Mouse (Mus musculus) lung, postnatal 36 days (tissue): ENCODE data around the gene Gpr180.
A peak's percentile ranks its signal among the peaks of the same experiment; 100 is the strongest.
"Not testable (repeated sequence)": the region's sequence is repeated elsewhere in the genome, so short reads cannot be mapped to it uniquely, and the experiment has no call there.

Experiments
- DNase-seq: peaks from one replicate; pipeline ENCODE4 v3.0.0; 2022; ENCODE audit warnings: mixed read lengths

The Gpr180 gene

GRCm38 (mm10) chr14:118136744-118137452 lies at the start of gene Gpr180:
Gene Gpr180 (plus strand): TSS chr14:118137158.
- peak; percentile 98 for DNase-seq

DNA sequence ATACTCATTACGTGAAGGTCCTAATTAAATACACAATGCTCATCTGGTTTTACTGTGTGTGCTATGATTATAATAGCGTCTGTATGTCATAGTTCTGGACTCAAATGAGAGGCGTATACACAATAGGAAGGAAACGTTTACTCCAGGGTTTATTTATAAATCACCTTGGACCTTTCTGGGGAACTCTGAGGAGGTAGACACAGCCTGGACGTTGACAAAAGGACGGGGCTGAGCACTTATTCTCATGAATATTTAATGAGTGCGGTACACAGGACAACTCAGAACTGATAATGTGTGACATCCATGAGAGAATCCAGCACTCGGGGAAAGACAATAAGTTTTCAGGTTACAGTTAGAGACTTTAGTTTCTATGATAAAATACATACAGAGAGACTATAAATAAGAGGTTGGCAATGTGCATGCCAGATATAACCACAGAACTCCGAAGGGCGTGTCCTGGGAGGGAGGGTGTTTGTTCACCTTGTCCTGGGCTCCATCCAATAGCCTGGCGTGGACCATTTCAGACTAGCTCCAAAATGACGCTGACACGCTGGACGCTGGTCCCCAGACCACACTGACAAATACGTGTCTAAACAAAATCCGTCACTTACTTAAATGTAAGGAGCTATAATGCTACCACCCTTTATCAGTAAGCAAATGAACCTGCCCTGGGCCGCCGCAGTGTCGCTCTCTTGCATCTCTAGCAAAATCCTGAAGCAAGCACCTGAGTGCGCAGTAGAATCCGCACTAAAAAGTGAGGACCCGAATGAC lies 48.3 kb upstream of the Gpr180 start:
- peak; percentile 63 for DNase-seq

- peak; percentile 94 for DNase-seq
Measured at GRCm38 (mm10) chr14:118089215-118089805, 47.6 kb upstream of the Gpr180 start.

GRCm38 (mm10) chr14:118089806-118090392 lies 47.1 kb upstream of the Gpr180 start:
- DNase-seq = peak; percentile 27

DNA sequence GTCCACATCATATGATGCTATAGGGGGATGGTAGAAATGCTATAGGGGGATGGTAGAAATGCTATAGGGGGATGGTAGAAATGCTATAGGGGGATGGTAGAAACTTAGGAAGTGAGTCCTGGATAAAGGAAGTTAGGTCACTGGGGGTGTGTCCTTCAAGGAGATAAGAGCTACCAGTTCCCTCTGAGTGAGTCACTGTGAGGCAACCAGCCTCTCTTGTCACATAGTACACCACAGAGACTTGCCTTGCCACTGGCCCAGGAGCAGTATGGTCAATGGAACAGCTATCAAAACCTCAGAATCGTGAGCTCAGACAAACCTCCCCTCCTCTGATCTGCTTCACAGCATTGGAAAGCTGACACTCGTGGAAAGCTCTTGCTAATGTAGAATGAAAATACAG lies 38.7 kb upstream of the Gpr180 start:
- no peak for DNase-seq

- DNase-seq = peak; percentile 15
Measured at GRCm38 (mm10) chr14:118101227-118101990, 35.5 kb upstream of the Gpr180 start.

GRCm38 (mm10) chr14:118107479-118107878 lies 29.5 kb upstream of the Gpr180 start:
- not testable (repeated sequence) for DNase-seq

DNA sequence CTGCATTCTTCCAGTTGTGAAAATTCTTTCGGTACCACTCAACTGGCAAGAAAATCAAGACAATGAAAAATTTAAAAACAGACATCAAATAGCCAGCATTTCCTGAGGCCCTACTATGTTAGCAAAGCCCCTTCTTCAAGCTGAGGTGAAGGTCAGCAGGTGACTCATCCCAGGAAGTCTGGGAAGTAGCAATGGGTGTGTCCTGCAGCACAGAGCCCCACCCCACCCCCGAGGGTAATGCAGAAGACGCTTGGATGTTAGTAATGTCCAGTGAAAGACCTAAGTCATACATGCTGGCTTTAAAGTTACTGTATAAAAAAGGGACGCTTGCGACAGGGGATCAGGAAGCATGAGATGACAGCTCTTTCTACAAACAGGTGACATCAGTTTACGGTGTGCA lies 23.8 kb upstream of the Gpr180 start:
- DNase-seq = no peak

- DNase-seq = no peak
Measured at GRCm38 (mm10) chr14:118124129-118124528, 12.8 kb upstream of the Gpr180 start.

DNA sequence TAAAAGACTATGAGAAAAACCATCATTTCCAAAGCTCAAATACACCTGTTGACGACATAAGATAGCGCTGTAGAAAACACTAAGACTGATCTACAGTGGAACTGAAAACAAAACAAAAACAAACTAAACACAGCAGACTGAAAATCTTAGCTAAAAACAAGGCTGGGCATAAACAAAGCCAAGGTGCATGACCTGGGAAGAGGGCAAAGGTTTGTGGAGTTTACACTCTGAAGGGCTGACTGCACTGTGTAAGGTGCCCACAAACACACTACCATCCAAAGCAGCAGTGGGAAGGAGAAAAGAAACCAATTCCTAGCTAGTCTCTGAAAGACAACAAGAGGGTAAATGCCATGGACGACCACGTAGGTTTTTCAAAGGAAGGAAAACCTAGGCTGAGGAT lies 12.2 kb upstream of the Gpr180 start:
- no peak for DNase-seq

DNA sequence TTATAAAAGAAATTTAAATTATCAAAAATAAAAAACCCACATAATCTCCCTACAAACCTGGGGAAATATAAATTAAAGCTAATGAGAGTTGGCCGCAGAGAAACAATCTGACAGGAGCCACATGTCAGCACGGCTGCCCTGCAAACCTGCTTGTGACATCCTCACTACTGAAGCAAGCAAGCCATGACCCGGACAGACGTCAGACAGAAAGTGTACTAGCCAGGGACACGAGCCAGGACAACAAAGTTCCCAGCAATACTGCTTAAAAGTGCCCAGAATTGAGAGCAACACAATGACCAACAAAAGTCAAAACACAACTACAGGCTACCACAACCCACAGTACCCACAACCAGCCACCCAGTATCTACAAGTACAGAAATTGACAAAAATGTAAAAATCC lies 10.7 kb upstream of the Gpr180 start:
- no peak for DNase-seq

DNA sequence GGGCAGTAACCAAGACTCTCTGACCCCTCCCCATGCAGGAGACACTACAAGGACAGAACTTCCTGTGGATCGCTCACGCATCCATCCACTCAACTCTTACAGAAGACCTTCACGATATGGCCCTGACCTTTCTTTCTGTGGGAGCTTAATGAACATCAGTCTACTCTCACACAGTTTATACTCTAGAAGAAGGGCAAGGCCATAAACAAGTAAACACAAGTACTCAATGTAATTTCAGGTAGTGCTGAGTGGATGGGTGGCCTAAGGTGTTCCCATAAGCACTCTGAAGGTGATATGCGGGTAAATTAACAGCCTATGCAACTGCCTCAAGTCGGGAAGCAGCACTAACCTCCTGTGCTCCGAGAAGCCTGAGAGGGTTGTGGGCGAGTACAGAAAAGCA lies 5.5 kb upstream of the Gpr180 start:
- no peak for DNase-seq

DNA sequence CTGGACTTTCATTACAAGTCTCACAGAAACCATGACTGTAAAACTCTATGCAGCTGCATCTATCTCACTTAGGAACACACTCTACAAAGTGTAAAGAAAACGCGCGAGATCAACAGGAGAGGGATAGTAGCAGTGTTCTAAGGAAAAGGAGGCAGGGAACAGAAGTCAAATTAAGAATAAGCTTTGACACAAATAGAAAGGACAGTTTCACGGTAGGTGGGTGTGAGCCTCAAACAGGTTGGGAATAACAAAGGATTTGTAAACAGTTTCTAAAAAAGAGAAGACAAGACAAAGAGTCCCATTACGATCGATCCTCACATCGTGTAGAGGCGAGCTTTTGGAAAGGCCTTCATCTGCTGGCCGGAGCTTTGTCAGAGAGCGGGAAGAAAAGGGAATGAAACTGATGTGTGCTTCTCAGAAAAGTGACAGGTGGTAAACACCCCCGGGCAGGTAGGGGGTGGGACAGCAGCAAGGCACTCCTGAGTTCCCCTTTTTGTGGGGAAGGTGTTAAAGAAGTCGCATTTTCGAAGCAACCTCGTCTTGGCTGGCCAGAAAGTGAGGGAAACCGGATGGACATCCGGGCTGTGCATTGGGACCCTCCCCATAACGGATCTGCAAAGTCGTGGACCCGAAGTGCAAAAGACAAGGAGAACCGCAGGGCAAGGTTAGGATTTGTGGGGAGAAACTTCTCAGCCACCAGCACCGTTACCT lies 4.9 kb upstream of the Gpr180 start:
- DNase-seq = peak; percentile 8

- peak; percentile 100 for DNase-seq
Measured at GRCm38 (mm10) chr14:118132642-118132977, 4.3 kb upstream of the Gpr180 start, which contains the start of gene Tgds. Gene Tgds (minus strand): TSS chr14:118132755.

GRCm38 (mm10) chr14:118137487-118137886 lies 529 bp downstream of the Gpr180 start:
- peak; percentile 10 for DNase-seq

DNA sequence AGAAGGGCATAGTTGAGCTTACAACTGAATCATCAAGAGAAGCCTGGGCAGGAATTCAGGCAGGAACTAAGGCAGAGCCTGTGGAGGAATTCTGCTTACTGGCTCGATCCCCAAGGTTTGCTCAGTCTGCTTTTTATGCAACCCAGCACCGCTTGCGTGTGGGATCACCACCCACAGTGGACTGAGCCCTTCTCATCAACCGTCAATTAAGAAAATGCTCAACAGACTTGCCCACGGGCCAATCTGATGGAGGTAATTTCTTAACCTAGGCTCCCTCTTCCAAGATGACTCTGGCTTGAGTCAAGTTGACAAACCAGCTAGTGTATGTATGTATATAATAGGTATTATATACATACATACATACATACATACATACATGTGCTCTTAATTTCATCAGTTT lies 5.3 kb downstream of the Gpr180 start:
- DNase-seq = no peak

DNA sequence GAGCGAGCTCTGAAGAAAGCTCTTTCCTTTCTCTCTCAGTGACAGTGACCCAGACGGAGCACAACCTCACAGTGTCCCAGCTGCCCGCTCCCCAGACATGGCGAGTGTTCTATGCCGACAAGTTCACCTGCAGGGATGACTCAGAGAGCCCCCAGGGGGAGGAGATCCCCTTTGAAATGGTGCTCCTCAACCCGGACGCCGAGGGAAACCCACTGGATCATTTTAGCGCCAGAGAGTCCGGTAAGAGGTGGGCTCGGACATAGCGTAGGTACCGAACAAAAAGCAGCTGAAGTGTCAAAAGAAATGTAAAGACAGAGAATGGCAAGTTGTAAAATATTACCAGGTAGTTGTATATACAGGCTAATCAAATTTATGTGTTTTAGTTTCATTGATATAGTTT lies 11.1 kb downstream of the Gpr180 start:
- no peak for DNase-seq

- no peak for DNase-seq
Measured at GRCm38 (mm10) chr14:118148554-118148953, 11.6 kb downstream of the Gpr180 start.

DNA sequence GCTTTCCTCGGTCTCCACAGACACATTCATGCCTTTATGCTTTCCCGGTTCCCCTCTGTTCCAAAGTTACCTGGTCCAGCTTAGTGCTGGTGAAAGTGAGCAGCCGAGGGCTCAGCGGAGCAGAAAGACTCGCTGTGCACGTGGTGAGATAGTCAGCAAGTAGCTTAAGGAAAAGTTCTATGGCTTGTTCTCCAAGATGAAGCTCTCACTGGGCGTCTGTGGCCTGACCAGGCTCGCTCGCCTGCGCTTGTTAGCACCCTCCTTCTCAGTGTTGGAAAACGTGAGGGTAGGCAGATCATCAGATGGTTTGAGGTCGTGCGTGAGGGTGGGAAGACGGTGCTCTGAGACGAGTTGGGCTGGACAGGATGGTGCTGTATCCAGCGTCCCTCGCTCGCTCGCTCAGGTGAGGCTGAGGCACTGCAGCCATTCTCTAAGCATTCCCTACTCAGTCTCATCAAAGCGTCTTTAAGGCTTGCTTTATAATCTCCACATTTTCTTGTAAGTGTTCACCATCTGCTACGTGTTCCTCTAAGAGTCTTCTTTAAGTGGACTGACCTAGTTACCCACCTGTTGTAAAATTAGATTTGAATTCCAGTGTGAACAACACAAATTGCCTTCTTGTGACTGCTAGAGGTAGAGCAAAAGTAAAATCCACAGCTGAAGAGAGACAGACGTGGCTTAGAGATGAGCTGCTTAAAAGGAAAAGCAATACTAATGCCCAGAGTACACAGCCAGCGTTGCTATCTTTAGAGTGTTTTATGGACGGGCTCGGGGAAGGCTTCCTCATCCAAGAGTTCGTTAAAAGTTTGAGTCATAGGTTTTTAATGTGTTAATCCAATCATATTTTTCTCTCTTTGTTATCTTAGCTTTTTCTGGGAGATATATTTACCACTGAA lies 13.9 kb downstream of the Gpr180 start:
- DNase-seq = no peak

DNA sequence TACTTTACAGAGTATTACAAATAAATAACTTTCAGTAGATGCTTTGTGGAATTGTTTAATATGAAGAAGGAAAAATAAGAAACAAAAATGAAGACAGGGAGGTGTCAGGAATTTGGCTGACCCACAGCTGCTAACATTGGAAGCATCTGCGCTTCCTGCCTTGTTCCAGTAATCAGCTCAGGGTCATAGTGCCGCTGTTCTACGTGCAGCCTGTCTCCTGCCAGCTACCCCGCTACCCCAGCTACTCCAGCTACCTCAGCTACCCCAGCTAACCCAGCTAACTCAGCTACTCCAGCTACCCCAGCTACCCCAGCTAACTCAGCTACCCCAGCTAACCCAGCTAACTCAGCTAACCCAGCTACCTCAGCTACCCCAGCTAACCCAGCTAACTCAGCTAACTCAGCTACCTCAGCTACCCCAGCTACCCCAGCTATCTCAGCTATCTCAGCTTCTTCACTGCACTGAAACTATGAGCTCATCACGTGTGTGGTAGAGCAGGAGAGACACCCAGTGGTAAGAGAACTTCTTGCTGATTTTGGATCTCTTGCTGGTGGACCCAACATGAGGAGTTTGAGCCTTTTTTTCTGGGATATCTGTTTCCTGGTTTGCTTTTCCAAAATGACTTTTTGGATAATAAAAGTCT lies 14.8 kb downstream of the Gpr180 start:
- DNase-seq = peak; percentile 40

GRCm38 (mm10) chr14:118152294-118152651 lies 15.3 kb downstream of the Gpr180 start:
- no peak for DNase-seq
